Mouse (Mus musculus): ENCODE results near the gene Rufy3.

Rufy3 gene

DNA sequence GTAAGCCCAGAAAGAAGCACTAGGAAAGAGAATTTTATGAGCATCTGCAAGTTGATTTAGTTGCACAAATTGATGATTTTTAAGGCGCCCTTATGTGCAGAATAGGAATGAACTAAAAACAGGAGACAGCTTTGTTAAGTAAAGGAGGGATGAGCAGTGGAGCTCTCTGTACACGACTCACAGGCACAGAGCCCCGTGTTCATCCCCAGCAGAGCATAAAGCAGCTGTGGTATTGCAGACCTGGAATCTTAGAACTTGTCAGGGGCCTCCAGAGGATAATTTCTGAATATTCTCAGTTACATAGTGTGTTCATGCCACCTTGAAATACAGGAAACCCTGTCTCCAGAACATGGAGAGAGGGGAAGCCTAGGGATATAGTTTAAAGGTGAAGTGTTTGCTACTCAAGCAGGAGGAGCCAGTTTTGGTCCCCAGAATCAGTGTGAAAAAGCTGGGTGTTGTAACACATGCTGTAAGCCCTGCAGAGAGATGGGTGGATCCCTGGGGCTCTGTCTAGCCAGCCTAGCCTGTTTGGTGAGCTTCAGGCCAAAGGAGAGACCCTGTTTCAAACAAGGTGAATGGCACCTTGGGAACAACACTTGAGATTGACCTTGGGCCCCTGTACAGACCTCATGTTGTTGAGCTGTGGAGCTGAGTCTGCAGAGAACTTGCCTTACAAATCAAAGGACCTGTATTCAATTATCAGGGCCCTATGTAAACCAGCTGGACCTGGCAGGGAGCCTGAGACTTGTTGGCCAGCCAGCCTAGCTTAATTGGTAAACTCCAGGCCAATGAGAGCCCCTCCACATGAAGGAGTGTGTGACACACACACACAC is 10.9 kb downstream of the Rufy3 start:
- no peak for DNase-seq (ENCODE audit: low spot score in 2 of 2)

DNA sequence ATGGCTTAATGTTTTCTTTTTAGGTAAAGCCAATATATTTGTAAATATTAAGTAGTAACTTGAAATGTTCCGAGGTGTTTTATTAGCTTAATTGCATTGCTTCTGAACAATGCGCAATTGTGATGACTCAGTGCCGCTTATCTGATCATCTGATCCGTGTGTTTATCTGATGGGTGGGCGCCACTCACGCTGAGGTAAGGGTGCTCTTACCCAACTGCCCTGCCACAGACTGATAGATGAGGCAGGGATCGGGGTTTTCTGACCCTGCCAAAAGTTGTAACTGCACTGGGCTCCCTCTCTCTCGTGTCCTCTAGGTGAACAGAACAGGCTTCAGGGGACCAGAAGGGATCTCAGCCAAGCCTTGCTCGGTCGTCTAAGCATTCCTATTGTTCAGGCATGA is 15.8 kb downstream of the Rufy3 start:
- DNase-seq (ENCODE audit: low spot score in 2 of 2): no peak

DNA sequence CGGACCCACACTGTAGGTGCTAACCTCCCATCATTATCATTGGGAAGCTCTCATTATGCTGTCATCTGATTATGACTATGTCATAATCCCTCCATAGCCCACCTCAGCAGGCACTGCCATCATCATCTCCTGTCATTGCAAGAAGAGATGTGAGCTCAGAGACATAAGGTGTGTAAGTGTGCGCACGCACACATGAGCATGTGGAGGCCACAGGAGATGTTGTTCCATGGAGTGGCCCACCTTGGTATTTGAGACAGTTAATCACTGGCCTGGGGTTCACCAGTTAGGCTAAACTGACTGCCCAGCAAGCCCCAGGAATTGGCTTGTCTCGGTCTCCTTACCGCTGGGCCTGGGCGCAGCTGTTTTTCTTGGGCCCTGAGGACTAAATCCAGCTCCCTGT is 16.5 kb downstream of the Rufy3 start:
- DNase-seq (ENCODE audit: low spot score in 2 of 2): no peak

DNA sequence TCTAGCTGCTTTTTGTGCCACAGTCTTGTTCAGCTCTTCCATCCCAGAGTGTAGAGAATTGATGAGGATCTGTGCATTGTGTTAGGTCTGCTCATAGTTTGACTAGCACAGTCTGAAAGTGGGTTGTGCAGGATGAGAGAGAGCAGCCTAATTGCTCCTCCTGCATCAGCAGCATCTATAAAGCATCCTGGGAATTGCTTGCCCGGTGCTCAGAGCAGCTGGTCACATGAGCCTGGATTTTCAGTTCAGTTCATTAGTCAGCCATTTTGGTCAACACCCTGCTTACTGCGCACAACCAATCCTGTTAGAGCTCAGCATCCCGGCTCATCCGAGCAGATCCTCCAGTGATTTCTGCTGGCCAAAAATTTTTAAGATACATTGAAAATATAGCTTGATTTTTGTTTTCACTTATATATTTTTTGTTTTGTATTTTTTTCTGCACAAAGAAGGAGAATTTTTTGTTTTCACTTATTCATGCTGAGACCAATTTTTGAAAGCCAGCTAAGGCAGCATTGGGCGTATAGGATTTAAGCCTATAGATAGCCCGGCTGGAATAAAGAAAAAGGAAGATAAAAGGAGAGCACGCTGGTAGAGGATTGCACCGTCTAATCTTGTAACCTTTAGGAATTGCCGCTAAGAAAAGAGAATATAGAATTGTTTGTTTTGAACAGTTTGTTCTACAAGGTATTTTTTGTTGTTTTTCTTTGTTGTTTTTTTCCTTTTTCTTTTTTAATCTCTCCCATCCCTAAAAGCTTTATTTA is 18.6 kb downstream of the Rufy3 start:
- DNase-seq (ENCODE audit: low spot score in 2 of 2): no peak

- no peak for DNase-seq (ENCODE audit: low spot score in 2 of 2)
Measured at GRCm38 (mm10) chr5:88584061-88584460, 19.2 kb downstream of the Rufy3 start.

GRCm38 (mm10) chr5:88586407-88587174 is 21.8 kb downstream of the Rufy3 start:
- no peak for DNase-seq (ENCODE audit: low spot score in 2 of 2)

DNA sequence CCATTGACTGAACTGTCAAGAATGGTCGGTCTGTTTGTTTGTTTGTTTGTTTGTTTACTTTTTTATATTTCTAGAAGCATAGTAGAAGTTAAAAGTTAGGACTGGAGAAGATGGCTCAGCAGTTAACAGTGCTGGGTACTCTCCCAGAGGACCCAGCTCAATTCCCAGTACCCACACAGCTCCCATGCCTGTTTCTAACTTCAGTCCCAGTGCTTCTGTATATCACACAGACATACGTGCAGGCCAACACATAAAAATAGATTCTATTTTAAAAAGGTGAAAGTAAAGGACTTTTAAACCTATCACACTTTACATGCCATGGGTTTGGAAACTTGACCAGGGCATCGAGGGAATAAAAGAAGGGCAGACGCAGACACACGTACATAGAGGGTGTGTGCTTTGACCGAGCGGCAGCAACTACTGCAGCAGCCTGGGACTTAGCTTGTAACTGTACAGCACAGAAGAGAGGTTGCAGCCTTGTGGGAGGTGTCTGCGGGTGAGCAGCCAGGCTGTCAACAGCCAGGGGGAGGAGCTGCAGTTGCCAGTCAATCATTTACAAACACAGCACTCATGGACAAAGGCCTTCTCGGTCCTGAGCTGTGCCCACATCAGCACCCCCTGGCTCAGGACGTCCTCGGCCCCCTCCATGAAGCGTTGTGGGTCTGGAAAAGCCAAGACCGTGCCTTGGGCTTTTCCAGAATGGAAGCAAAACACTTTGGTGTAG is 22.5 kb downstream of the Rufy3 start:
- no peak for DNase-seq (ENCODE audit: low spot score in 2 of 2)

DNA sequence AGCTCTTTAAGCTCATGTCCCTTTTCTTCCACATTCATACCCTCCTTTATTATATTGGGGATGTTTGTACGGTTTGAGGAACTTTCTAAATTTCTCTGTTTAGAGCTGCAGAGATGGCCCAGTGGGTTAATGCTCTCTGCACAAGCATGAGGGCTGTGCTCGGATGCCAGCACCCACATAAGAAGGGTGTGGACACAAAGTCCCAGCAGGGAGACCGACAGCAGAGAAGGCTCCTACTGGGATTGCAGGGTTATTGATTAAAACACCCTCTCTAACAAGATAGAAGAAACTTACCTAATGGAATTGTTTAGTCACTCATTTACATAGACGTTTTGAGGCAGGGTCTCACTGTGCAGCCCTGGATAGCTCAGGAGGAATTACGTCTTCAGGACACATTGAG is 23.6 kb downstream of the Rufy3 start:
- DNase-seq (ENCODE audit: low spot score in 2 of 2): no peak

- no peak for DNase-seq (ENCODE audit: low spot score in 2 of 2)
Measured at GRCm38 (mm10) chr5:88593421-88594172, 28.8 kb downstream of the Rufy3 start.

DNA sequence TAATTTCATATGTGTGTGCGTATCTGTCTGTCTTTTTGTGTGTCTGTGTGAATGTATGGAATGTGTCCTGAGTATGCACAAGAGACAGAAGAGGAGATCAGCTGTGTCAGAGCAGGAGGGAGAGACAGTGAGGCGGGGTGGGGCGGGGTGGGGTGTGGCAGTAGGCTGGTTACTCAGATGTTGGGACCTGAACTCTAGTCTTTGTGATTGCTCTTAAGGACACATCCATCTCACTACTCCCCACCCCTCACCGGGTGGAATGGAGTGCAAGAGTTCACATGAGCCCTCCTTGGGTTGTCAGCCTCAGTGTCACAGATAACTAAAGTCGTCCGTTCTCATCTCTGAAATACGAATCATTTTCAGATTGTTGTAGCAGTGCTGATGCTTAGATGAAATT is 29.3 kb downstream of the Rufy3 start:
- no peak for DNase-seq (ENCODE audit: low spot score in 2 of 2)

DNA sequence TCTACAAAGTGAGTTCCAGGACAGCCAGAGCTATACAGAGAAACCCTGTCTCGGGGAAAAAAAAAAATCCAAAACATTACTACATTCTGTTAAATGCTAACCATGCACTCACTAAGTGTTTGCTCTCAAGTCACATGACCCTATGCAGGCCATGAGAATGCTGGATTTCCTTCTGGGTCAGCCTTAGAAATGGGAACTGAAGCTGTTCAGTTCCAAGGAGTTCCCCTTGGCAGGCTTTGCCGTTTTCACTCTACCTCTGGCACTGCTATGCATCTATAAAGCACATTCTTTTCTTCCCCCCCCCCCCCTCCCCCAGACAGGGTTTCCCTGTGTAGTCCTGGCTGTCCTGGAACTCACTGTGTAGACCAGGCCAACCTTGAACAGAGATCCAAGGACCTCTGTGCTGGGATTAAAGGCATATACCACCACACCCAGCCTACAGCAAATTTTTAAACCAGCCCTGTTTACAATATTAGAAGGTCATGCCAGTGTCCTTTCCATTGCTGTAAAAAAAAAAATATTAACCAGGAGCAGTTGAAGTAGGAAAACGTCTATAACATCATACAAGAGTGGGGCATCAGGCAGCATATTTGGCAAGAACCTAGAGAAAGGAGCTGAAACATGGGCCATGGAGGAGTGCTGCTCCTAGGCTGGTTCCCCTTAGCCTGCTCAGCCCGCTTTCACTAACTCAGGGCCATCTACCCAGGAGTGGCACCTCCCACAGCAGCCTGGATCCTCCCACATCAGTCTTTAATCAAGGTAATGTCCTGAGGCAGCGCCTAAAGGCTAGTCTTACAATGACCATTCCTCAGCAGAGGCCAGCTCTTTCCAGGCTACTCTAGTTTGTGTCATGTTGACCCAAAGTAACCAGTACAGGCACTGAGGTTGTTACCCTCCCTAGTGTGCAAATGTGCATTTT is 31.0 kb downstream of the Rufy3 start:
- DNase-seq (ENCODE audit: low spot score in 2 of 2): no peak

GRCm38 (mm10) chr5:88598961-88599360 is 34.1 kb downstream of the Rufy3 start:
- no peak for DNase-seq (ENCODE audit: low spot score in 2 of 2)

DNA sequence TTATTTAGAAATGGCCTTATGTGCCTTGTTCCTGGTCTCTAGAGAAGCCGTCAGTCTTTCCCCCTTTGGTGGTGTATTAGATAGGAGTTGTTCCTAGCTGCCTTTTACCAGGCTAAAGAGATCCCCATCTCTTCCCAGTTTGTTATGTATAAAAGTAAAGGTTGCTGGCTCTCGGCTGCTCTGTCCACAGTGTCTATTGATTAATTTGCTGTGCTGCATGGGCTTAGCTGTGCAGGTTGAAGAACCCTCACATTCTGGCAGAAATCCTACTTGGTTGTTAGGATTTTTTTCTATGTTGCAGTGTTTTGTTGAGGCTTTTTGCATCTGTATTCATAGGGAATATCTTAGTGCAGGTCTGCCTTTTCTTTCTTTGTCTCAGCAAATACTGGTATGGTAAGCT is 37.2 kb downstream of the Rufy3 start:
- no peak for DNase-seq (ENCODE audit: low spot score in 2 of 2)

DNA sequence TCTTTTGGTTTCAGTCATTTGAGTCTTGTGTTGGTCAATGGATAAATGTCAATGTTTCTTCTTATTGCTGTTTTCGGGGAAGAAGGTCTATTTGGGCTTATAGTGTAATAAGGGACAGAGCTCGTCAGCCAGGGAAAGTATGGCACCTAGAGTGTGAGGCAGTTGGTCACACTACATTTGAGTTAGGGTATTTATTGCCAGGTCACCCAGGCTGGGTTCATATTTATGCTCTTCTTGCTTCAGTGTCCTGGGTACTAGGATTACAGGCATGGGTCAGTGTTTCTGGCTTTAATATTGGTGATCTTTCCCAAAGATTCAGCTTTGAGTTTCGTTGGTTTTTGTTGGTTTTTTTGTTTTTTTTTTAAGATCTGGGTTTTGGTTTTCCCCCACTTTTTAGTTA is 37.9 kb downstream of the Rufy3 start:
- no peak for DNase-seq (ENCODE audit: low spot score in 2 of 2)

GRCm38 (mm10) chr5:88604046-88604445 is 39.2 kb downstream of the Rufy3 start:
- no peak for DNase-seq (ENCODE audit: low spot score in 2 of 2)

DNA sequence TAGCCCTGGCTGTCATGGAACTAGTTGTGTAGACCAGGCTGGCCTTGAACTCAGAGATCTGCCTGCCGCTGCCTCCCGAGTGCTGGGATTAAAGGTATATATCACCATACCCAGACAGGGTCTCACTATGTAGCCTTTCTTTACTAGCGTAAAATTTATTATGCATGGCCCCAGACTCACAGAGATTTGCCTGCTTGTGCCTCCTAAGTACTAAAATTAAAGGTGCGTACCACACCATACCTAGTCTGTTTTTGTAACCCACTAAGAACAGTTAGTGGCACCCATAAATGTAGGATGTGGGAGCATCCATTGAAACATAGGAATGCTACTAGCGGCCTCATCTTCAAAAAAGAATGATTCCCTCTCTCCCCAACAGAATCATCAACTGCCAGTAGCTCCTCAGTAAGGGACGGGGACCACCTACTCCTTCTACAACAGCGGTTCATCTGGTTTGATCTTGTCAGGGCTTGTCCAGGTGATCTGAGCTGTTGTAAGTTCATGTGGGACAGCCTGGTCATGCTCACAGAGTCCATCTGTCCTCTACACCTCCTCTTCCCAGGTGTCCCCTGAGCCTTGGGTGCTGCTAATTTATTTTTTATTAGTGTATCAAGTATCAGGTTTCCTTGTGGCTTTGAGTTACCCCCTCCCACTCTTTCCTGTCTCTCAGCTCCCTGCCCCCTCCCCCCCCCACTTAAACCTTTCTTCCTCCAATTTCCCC is 40.0 kb downstream of the Rufy3 start:
- DNase-seq (ENCODE audit: low spot score in 2 of 2): no peak

GRCm38 (mm10) chr5:88614129-88614528 is 49.3 kb downstream of the Rufy3 start:
- DNase-seq (ENCODE audit: low spot score in 2 of 2): no peak

DNA sequence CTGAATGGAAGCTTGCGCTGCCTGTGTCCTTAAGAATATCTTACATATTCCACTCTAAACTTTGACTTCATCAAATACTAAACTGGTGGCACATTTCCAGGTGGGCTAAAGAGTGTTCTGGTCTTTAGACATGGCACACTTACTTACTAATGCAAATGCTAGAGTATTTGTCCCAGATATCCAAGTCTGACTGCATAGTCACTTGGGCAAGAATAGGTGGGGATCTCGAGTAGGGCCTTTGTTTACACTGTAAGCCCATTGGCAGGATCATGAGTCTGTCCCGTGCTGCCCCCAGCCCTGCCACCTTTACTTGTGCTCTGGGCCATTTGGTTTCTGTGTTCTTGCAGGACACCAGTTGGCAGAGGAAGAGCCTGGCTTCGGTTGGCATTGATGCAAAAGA is 52.1 kb downstream of the Rufy3 start:
- DNase-seq (ENCODE audit: low spot score in 2 of 2): no peak

GRCm38 (mm10) chr5:88627545-88627944 is 62.7 kb downstream of the Rufy3 start:
- DNase-seq (ENCODE audit: low spot score in 2 of 2): no peak

Measured in natural killer cell, adult 2 months (primary cell).